Mouse (Mus musculus) stomach, embryonic 14.5 days (tissue): ENCODE data around the gene Fyn. TPM values are rescaled to one million over a fixed set of nuclear protein-coding genes. Genes with fewer than 3 reads are reported as not detected.

ENCODE experiments used
- ATAC-seq: fragments of 200-750 bp; cut with Nextera tagmentation; 2 replicates; pipeline ENCODE4 v1.8.0; 2017; ENCODE audit warnings: low read depth, moderate TSS enrichment; ENCODE audit not compliant: insufficient number of reproducible peaks, insufficient read depth, low FRiP score
- H3K27ac ChIP-seq: fragments of 300-500 bp; sonication (generic); 2 replicates; pipeline ENCODE4 v1.5.1; 2014; ENCODE audit warnings: mild to moderate bottlenecking, low read length, moderate library complexity, mixed read lengths
- H3K27me3 ChIP-seq: fragments of 300-500 bp; sonication (generic); 2 replicates; pipeline ENCODE4 v1.6.1; 2014; ENCODE audit warnings: low read length, control low read depth, mixed read lengths; ENCODE audit not compliant: control insufficient read depth, insufficient read depth
- H3K36me3 ChIP-seq: fragments of 300-500 bp; sonication (generic); 2 replicates; pipeline ENCODE4 v1.6.1; 2014; ENCODE audit warnings: mild to moderate bottlenecking, control low read depth, low read length, moderate library complexity, mixed read lengths; ENCODE audit not compliant: control insufficient read depth, insufficient read depth
- H3K4me1 ChIP-seq: fragments of 300-500 bp; sonication (generic); 2 replicates; pipeline ENCODE4 v1.6.1; 2014; ENCODE audit warnings: low read length, control low read depth, mixed read lengths; ENCODE audit not compliant: control insufficient read depth, insufficient read depth
- H3K4me2 ChIP-seq: fragments of 300-500 bp; sonication (generic); replicated peaks from 2 replicates; pipeline ENCODE4 v1.6.1; 2014; ENCODE audit warnings: low read depth, low read length, control low read depth
- H3K4me3 ChIP-seq: fragments of 300-500 bp; sonication (generic); 2 replicates; pipeline ENCODE4 v1.5.1; 2014; ENCODE audit warnings: low read depth, low read length, control low read depth
- H3K9ac ChIP-seq: fragments of 300-500 bp; sonication (generic); replicated peaks from 2 replicates; pipeline ENCODE4 v1.6.1; 2014; ENCODE audit warnings: low read depth, mild to moderate bottlenecking, control low read depth, low read length, moderate library complexity, mixed read lengths
- H3K9me3 ChIP-seq: fragments of 300-500 bp; sonication (generic); 2 replicates; pipeline ENCODE4 v1.6.1; 2016; ENCODE audit warnings: low read depth, low read length, control low read depth; ENCODE audit not compliant: control insufficient read depth
- WGBS: fragments of 180-500 bp; shearing (Covaris S2); extraction: QIAGEN DNeasy Blood & Tissue Kit; methylation state at CpG from one replicate; pipeline ENCODE4 v1.1.7; 2014; 5-methylcytosine and 5-hydroxymethylcytosine counted together
- polyA plus RNA-seq: library from polyadenylated mRNA; unstranded; fragments of >200 nt; fragmentation: Nextera tagmentation; extraction: Ambion mirVana; gene quantifications from 2 replicates; pipeline ENCODE4 v1.2.1, GENCODE M21; 2014

Gene Fyn
- polyA plus RNA-seq, 1 experiment from 2014 or later: 32.3 TPM

DNA sequence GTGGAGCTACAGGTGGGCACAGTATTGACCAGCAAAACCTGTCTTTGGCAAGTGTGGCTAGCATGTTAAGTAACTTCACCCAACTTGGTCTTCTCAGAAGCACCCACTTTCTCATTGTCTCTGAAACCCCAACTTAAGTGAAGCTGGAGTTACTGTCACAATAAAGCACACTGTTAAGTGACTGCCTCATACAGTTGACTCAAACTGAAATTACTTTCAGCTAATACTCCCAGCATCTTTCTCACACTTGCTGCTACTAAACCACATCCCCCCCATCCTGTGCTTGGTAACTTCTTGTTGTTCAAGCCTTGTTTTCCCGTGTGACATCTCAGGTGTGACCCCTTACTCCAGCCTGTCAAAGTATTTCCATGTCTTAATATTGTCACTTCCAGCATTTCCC lies 110.7 kb downstream of the Fyn start:
- Histone ChIP-seq H3K27ac (no peak overlapping the region), H3K4me2 (no peak overlapping the region), H3K36me3 (no peaks in the 10 kb centered on the region), H3K4me1 (no peaks in the 10 kb centered on the region), H3K9me3 (no peaks in the 10 kb centered on the region), H3K4me3 (no peak overlapping the region), H3K27me3 (no peaks in the 10 kb centered on the region), H3K9ac (no peak overlapping the region)
- 83% methylated on average over 1 of the region's 1 CpGs for WGBS
- ATAC-seq: no peak

DNA sequence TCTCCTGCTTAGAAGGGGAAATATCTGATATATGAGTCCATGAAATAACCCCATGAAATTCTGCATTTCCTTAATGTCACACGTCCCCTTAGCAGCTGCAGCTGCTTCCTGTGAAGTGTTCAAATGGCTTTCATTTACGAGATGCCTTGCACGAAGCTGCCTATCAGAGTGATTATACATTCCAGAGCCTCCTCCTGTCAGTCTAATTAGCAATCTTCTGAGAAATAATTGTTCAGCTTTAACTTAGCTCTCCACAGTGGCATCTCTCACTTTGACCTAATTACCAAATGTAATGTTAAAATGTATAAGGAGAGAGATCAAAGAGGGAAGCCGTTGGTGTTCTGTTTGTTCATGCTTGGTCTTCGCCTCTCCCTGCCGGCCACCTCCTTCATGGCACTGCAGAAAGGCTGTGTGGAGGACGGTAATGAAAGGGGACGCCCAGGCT lies 115.7 kb downstream of the Fyn start:
- Histone ChIP-seq H3K9ac (no peak overlapping the region), H3K36me3 (no peaks in the 10 kb centered on the region), H3K9me3 (no peaks in the 10 kb centered on the region), H3K4me3 (no peak overlapping the region), H3K4me2 (no peak overlapping the region), H3K27ac (no peak overlapping the region), H3K27me3 (no peaks in the 10 kb centered on the region), H3K4me1 (peaks cover 29% of the 10 kb centered on the region)
- WGBS: 32% methylated on average over 8 of the region's 8 CpGs
- ATAC-seq: no peak

- Histone ChIP-seq H3K27ac (0 out of 2 replicates have a peak overlapping the region, but pooled peaks have one; percentile 7), H3K36me3 (no peaks in the 10 kb centered on the region), H3K4me2 (no peak overlapping the region), H3K4me1 (peaks cover 30% of the 10 kb centered on the region), H3K4me3 (no peak overlapping the region), H3K9ac (no peak overlapping the region), H3K9me3 (no peaks in the 10 kb centered on the region), H3K27me3 (no peaks in the 10 kb centered on the region)
- no peak for ATAC-seq
- 43% methylated on average over 6 of the region's 6 CpGs for WGBS
Observed at GRCm38 (mm10) chr10:39484892-39485291, 116.2 kb downstream of the Fyn start.

GRCm38 (mm10) chr10:39485939-39486338 lies 117.3 kb downstream of the Fyn start:
- Histone ChIP-seq H3K9ac (no peak overlapping the region), H3K4me2 (no peak overlapping the region), H3K36me3 (no peaks in the 10 kb centered on the region), H3K4me1 (peaks cover 39% of the 10 kb centered on the region), H3K4me3 (no peak overlapping the region), H3K27ac (no peak overlapping the region), H3K9me3 (no peaks in the 10 kb centered on the region), H3K27me3 (no peaks in the 10 kb centered on the region)
- 79% methylated on average over 4 of the region's 4 CpGs for WGBS
- ATAC-seq: no peak

DNA sequence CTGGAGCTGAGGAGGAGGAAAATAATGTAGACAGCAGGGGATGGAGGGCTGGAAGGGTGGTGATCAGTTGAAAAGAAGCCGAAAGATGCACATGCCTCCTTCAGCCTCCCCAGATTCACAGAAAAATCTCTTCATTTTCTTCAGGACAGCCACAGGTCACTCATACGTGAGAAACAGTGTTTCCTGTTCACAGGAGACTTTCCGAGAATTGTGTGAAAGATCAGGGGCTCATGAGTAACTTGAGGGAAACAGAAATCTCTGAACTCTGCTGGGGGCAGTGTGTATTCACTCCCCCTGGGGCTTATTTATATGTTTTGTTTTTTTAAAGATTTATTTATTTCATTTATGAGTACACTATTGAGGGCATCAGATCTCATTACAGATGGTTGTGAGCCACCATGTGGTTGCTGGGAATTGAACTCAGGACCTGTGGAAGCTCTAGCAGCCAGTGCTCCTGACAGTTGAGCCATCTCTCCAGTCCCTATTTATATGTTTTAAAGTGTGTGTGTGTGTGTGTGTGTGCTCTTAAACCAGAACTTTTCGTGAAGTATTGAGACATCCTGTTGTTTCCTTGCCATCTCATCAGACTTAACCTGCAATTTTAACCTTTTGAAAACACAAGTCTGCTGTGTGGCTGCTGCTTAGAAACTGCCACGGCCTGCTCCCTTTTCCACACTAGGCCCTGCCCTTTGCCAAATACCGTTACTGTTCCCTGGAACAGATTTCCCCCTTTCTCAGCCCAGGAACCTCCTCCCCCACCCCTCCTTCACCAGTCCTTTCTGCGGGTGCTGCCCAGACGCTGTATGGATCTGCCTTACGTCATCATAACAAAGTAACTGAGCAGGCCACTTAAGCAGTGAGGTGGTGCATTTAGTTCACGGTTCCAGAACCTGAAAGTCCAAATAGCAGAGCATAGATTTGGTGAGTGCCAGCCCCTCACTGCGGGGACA lies 118.1 kb downstream of the Fyn start:
- H3K9ac ChIP-seq: no peak overlapping the region
- no peak; the same call in 1 of the 2 replicates for ATAC-seq
- H3K27ac ChIP-seq: peak overlapping the region; percentile 34; the same call in 1 of the 2 replicates
- H3K4me1 ChIP-seq: peaks cover 39% of the 10 kb centered on the region
- no peaks in the 10 kb centered on the region for H3K9me3 ChIP-seq
- H3K4me2 ChIP-seq: no peak overlapping the region
- H3K36me3 ChIP-seq: no peaks in the 10 kb centered on the region
- no peaks in the 10 kb centered on the region for H3K27me3 ChIP-seq
- WGBS: 32% methylated on average over 11 of the region's 11 CpGs
- no peak overlapping the region for H3K4me3 ChIP-seq

DNA sequence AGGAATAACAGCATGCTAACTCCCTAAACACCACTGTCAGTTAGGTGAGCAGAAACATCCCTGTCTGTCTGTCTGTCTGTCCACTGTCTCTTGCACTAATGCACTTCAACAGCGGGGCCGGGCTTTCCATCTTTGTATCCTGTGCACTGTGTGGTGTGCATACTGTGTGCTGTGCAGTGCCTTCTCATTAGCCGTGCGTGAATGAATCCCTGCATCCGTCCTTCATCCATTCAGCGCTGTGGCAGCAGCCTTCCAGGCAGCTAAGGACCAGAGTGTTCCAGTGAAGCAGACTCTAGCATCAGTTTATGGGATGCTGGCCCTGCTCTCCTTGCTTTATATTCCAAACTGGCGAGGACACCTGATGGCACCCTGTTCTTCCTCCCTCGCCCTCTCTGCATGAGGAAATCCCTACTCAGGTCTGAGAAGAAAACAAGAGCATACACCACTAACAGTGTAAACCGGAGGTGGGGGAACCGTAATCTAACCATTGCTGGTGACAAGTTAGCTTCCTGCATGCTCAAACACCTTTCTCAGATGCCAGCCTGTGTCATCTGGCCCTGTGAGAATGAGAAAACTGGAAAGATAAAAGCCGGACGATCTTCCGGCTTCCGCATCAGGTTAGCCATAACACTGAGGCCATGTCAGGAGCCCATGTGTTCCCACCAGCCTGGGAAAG lies 119.2 kb downstream of the Fyn start:
- H3K4me1 ChIP-seq: peaks cover 39% of the 10 kb centered on the region
- no peak for ATAC-seq

DNA sequence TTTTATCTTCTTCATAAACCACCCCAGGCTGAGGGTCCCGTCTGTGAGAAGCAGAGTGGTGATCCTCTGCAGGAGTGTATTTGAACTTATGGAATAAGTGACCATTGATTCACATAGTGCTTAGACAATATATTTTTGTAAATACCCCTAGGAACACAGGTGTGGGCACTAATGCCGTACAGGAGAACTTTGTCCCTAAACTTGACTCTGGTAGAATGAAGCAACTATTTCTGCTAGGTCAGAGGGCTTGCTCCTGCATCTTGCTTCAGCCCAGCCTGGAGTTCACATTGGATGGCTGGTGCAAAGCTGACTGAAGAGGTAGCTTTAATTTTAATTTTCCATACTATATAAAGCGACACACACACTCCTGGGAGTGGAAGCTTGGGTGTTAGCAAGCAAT lies 119.9 kb downstream of the Fyn start:
- no peak for ATAC-seq
- H3K27me3 ChIP-seq: no peaks in the 10 kb centered on the region
- no peaks in the 10 kb centered on the region for H3K9me3 ChIP-seq
- no peak overlapping the region for H3K4me3 ChIP-seq
- H3K27ac ChIP-seq: no peak overlapping the region
- WGBS: 60% methylated on average over 3 of the region's 3 CpGs
- no peak overlapping the region for H3K9ac ChIP-seq
- H3K4me1 ChIP-seq: peaks cover 39% of the 10 kb centered on the region
- no peaks in the 10 kb centered on the region for H3K36me3 ChIP-seq
- no peak overlapping the region for H3K4me2 ChIP-seq

More for the DNA sequence above, 119.2 kb downstream of the Fyn start:
- 79% methylated on average over 14 of the region's 14 CpGs for WGBS
- H3K4me3 ChIP-seq: no peak overlapping the region
- no peaks in the 10 kb centered on the region for H3K36me3 ChIP-seq
- no peaks in the 10 kb centered on the region for H3K27me3 ChIP-seq
- H3K27ac ChIP-seq: no peak overlapping the region
- H3K4me2 ChIP-seq: no peak overlapping the region
- H3K9me3 ChIP-seq: no peaks in the 10 kb centered on the region
- H3K9ac ChIP-seq: no peak overlapping the region

DNA sequence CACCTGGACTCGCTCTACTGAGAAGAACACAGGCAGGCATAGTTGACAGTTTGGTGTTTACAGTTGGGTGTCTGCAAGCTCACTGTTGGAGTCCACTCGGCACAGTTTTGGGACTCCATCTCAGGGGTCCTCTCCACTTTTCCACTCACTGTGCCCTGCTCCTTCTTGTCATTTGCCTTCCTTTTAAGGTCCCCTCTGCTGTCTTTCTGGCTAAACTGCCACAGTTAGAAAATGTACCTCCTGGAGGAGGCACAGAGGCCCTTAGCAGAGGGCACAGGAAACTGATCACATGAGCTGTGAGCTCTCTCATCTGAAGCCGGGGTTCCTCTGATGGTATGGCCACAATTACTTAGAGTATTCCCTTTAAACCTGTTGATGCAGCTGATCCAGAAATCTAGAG lies 120.3 kb downstream of the Fyn start:
- ATAC-seq: no peak
- no peak overlapping the region for H3K9ac ChIP-seq
- no peak overlapping the region for H3K4me3 ChIP-seq
- no peak overlapping the region for H3K27ac ChIP-seq
- H3K4me2 ChIP-seq: no peak overlapping the region
- no peaks in the 10 kb centered on the region for H3K36me3 ChIP-seq
- H3K4me1 ChIP-seq: peaks cover 39% of the 10 kb centered on the region
- WGBS: 69% methylated on average over 3 of the region's 3 CpGs
- H3K27me3 ChIP-seq: no peaks in the 10 kb centered on the region
- no peaks in the 10 kb centered on the region for H3K9me3 ChIP-seq
